Mouse (Mus musculus) lung, postnatal 0 days (tissue): ENCODE measurements at regions not wholly inside any gene's neighbourhood (a gene's known extent, or its start where the extent isn't known, plus 50 kb on each side); places are given as distances from the start of the nearest gene placed in this dataset.

ENCODE experiments used
- CTCF ChIP-seq: IDR thresholded peaks from 2 replicates; pipeline ENCODE4 v1.5.1; 2016; ENCODE audit warnings: antibody characterized with exemption, mild to moderate bottlenecking
- EP300 ChIP-seq: IDR thresholded peaks from 2 replicates; pipeline ENCODE4 v1.6.1; 2016; ENCODE audit warnings: antibody characterized with exemption, mild to moderate bottlenecking, control low read depth

DNA sequence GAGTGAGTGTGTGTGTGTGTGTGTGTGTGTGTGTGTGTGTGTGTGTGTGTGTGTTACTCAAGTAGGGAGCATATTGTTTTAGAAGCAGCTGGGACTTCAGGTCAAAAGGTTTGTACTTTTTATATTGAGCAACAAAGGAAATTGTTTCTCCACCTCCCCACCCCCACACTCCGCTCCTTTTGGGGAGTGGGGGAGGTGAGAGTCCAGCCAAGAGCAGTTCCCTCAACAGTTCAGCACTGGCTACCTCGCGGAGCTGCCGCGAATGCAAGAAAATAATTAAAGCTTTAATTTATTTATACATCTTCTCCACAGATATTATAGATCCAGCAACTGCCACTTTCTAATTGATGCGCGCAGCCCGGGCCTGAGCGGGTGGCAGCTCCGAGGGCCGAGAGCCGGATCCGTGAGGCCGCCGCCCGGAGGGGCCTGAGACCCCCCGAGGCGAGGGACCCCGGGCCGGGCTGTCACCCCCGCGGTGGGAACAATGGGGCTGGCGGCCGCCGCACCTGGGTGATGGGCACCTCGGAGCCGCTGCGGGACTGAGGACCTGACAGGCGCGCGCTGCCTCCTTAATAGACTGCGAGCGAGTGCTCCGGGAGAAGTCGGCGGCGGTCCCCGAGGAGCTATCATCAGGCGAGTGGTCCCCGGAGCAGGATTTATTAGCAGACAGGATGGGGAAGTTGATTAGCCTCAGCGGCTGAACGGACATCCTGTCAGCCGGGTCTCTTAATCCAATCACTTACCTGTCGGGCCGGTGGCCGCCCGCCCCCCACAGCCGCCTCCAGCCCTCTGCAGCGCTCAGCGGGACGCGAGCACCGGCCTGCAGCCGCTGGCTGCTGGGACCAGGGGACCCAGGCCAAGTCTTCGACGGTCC is 124.4 kb downstream of the Melk start:
- no peak for TF ChIP-seq CTCF
- no peak for TF ChIP-seq EP300
